Mouse (Mus musculus): ENCODE results near the gene Atp6v0a4. TPM values are rescaled to one million over a fixed set of nuclear protein-coding genes. Genes with fewer than 3 reads are reported as not detected.

The Atp6v0a4 gene
- total RNA-seq, 2 experiments from 2014 or later = 0.50 to 0.56 TPM

GRCm38 (mm10) chr6:38012829-38013228 is 111.6 kb downstream of the Atp6v0a4 start:
- no peak for DNase-seq
- intact Hi-C loops (cut with DNase I) = no loop called here

GRCm38 (mm10) chr6:38007459-38007858 is 116.9 kb downstream of the Atp6v0a4 start:
- intact Hi-C loops (cut with DNase I) = loop anchor here (2.0 to 5.0 kb wide), 2 partner anchors 59 to 415 kb away; no protein-coding TSS in a partner anchor
- peak; percentile 61 for TF ChIP-seq CTCF (IDR thresholded peaks at IDR 0.05)
- no peak for DNase-seq
- Histone ChIP-seq H3K4me3 (no peak overlapping the region), H3K27ac (no peak overlapping the region)

More at GRCm38 (mm10) chr6:38012829-38013228, 111.6 kb downstream of the Atp6v0a4 start:
- no peak for TF ChIP-seq CTCF (IDR thresholded peaks at IDR 0.05)
- Histone ChIP-seq H3K27ac (no peak overlapping the region), H3K4me3 (no peak overlapping the region)

Other genes with a start within 250 kb of the Atp6v0a4 start
- under 1 TPM in 1 of 2 experiments, not detected in 1; 0.14 TPM for gene Svopl, start 77.6 kb downstream of the Atp6v0a4 start, total RNA-seq (2021)
- gene Tmem213, start 15.3 kb downstream of the Atp6v0a4 start, total RNA-seq (2021) = not detected
- under 1 TPM; 0.26 to 0.47 TPM for gene D630045J12Rik, start 129.4 kb upstream of the Atp6v0a4 start, total RNA-seq (2021)
- under 1 TPM; 0.31 to 0.61 TPM for gene Zc3hav1l, start 174.7 kb upstream of the Atp6v0a4 start, total RNA-seq (2021)
- 1 to 10 TPM; 6.4 to 6.7 TPM for gene Zc3hav1, start 230.0 kb upstream of the Atp6v0a4 start, total RNA-seq (2021)

Data from gastrocnemius, adult 2 months (tissue).